In genomic region chr3:33914386-33914785, GRCm38 (mm10) we compare ENCODE assay signal across 19 mouse cellular contexts.
DNase-seq lines count a peak whose midpoint lies in the region; ATAC-seq and TF ChIP-seq lines count a peak whose summit lies in the region.
"Had no signal": no experiment of that assay in that cellular context is flagged by ENCODE, and none has a peak within 500 bp of the region (broad histone marks: within the 10 kb centered on the region; RNA-seq: fewer than 3 reads in every experiment).

No protein-coding gene starts in this region.

- no peak for TF ChIP-seq POLR2A in thymus, adult 2 months (IDR thresholded peaks at IDR 0.05; ENCODE audit: control insufficient read depth, extremely low read depth, insufficient read depth, low read length, poor library complexity)

- H3K4me2 ChIP-seq in midbrain, postnatal 0 days (ENCODE audit: low read depth, low read length, poor library complexity, severe bottlenecking), result no peak overlapping the region
- no peak overlapping the region for H3K4me2 ChIP-seq in stomach, postnatal 0 days (replicated peaks; ENCODE audit: low read depth)
- H3K4me2 ChIP-seq: forebrain, embryonic 13.5 days; hindbrain, embryonic 15.5 days; liver, embryonic 13.5 days; neural tube, embryonic 12.5 days had no signal

- no peak for ATAC-seq in midbrain, postnatal 0 days (ENCODE audit: low FRiP score)
- no peak for ATAC-seq in stomach, postnatal 0 days (ENCODE audit: low FRiP score, low TSS enrichment)
- ATAC-seq: forebrain, embryonic 13.5 days had no signal

- DNase-seq in embryo, embryonic 10 days (ENCODE audit: low spot score), result peak; percentile 20
- no peak for DNase-seq in embryo, embryonic 11 days
- no peak for DNase-seq in midbrain, postnatal 0 days (ENCODE audit: low spot score)
- no peak for DNase-seq in midbrain, embryonic 10.5 days (ENCODE audit: low spot score)
- DNase-seq in WW6 (ENCODE audit: low read depth, low spot score), result peak; percentile 39
- DNase-seq in stomach, postnatal 0 days (ENCODE audit: low spot score), result no peak
- DNase-seq in heart, embryonic 10.5 days (ENCODE audit: low spot score), result no peak
- no peak for DNase-seq in thymus, adult 2 months
- DNase-seq: cerebellum, adult 9-11 months; gastrocnemius, postnatal 25 days; heart, postnatal 10 days; kidney, adult 8-10 months; layer of hippocampus, postnatal 36 days; left cerebral cortex, postnatal 4 days; liver, embryonic 13.5 days had no signal

- 68% methylated on average over 9 of the region's 9 CpGs for WGBS in midbrain, postnatal 0 days
- WGBS in midbrain, embryonic 10.5 days, result 69% methylated on average over 9 of the region's 9 CpGs
- 66% methylated on average over 9 of the region's 9 CpGs for WGBS in stomach, postnatal 0 days
- 62% methylated on average over 9 of the region's 9 CpGs for WGBS in heart, embryonic 10.5 days
- WGBS in thymus, adult 2 months, result 76% methylated on average over 9 of the region's 9 CpGs

- H3K4me3 ChIP-seq in midbrain, postnatal 0 days (ENCODE audit: low read depth, low read length), result no peak overlapping the region
- no peak overlapping the region for H3K4me3 ChIP-seq in midbrain, embryonic 10.5 days
- no peak overlapping the region for H3K4me3 ChIP-seq in stomach, postnatal 0 days (ENCODE audit: low read depth, low read length)
- H3K4me3 ChIP-seq in heart, embryonic 10.5 days, result no peak overlapping the region
- no peak overlapping the region for H3K4me3 ChIP-seq in thymus, adult 2 months (ENCODE audit: control insufficient read depth, insufficient read depth, low read length)
- H3K4me3 ChIP-seq: forebrain, embryonic 13.5 days; hindbrain, embryonic 15.5 days; liver, embryonic 13.5 days; megakaryocyte, embryonic 14.5 days; neural tube, embryonic 12.5 days had no signal

- no peak overlapping the region for H3K27ac ChIP-seq in midbrain, postnatal 0 days (ENCODE audit: low read depth, low read length)
- no peak overlapping the region for H3K27ac ChIP-seq in midbrain, embryonic 10.5 days (replicated peaks)
- no peak overlapping the region for H3K27ac ChIP-seq in stomach, postnatal 0 days (replicated peaks)
- no peak overlapping the region for H3K27ac ChIP-seq in heart, embryonic 10.5 days
- H3K27ac ChIP-seq in thymus, adult 2 months (ENCODE audit: control insufficient read depth, insufficient read depth, low read length), result no peak overlapping the region
- H3K27ac ChIP-seq: forebrain, embryonic 13.5 days; hindbrain, embryonic 15.5 days; liver, embryonic 13.5 days; neural tube, embryonic 12.5 days had no signal

- H3K9ac ChIP-seq in midbrain, postnatal 0 days (replicated peaks; ENCODE audit: low read length, poor library complexity, severe bottlenecking), result no peak overlapping the region
- H3K9ac ChIP-seq in stomach, postnatal 0 days (ENCODE audit: low read length), result no peak overlapping the region
- H3K9ac ChIP-seq: forebrain, embryonic 13.5 days; hindbrain, embryonic 15.5 days; liver, embryonic 13.5 days; neural tube, embryonic 12.5 days had no signal

- H3K36me3 ChIP-seq in midbrain, postnatal 0 days (ENCODE audit: insufficient read depth, low read length), result no peaks in the 10 kb centered on the region
- no peaks in the 10 kb centered on the region for H3K36me3 ChIP-seq in midbrain, embryonic 10.5 days
- no peaks in the 10 kb centered on the region for H3K36me3 ChIP-seq in stomach, postnatal 0 days (ENCODE audit: control insufficient read depth, insufficient read depth, low read length)
- no peaks in the 10 kb centered on the region for H3K36me3 ChIP-seq in heart, embryonic 10.5 days
- no peaks in the 10 kb centered on the region for H3K36me3 ChIP-seq in thymus, adult 2 months (ENCODE audit: control insufficient read depth, insufficient read depth, low read length)
- H3K36me3 ChIP-seq: hindbrain, embryonic 15.5 days; liver, embryonic 13.5 days; neural tube, embryonic 12.5 days had no signal

- no peaks in the 10 kb centered on the region for H3K4me1 ChIP-seq in midbrain, postnatal 0 days (ENCODE audit: insufficient read depth, low read length)
- H3K4me1 ChIP-seq in midbrain, embryonic 10.5 days, result no peaks in the 10 kb centered on the region
- H3K4me1 ChIP-seq in stomach, postnatal 0 days (replicated peaks; ENCODE audit: control insufficient read depth, insufficient read depth), result no peaks in the 10 kb centered on the region
- no peaks in the 10 kb centered on the region for H3K4me1 ChIP-seq in heart, embryonic 10.5 days
- no peaks in the 10 kb centered on the region for H3K4me1 ChIP-seq in thymus, adult 2 months (replicated peaks; ENCODE audit: control insufficient read depth, insufficient read depth, low read length)
- H3K4me1 ChIP-seq: forebrain, embryonic 13.5 days; hindbrain, embryonic 15.5 days; liver, embryonic 13.5 days; megakaryocyte, embryonic 14.5 days; neural tube, embryonic 12.5 days had no signal

- peak; percentile 14 for TF ChIP-seq CTCF in midbrain, postnatal 0 days (IDR thresholded peaks at IDR 0.05)
- peak; percentile 31 for TF ChIP-seq CTCF in stomach, postnatal 0 days (IDR thresholded peaks at IDR 0.05; ENCODE audit: low read depth)
- no peak for TF ChIP-seq CTCF in thymus, adult 2 months (IDR thresholded peaks at IDR 0.05; ENCODE audit: borderline replicate concordance, control insufficient read depth, extremely low read depth, insufficient read depth, low read length, poor library complexity)

- no peak for TF ChIP-seq EP300 in stomach, postnatal 0 days (optimal IDR thresholded peaks at IDR 0.05)

- H3K9me3 ChIP-seq in midbrain, postnatal 0 days (ENCODE audit: low read length), result no peaks in the 10 kb centered on the region
- no peaks in the 10 kb centered on the region for H3K9me3 ChIP-seq in midbrain, embryonic 10.5 days (replicated peaks)
- no peaks in the 10 kb centered on the region for H3K9me3 ChIP-seq in stomach, postnatal 0 days (ENCODE audit: control insufficient read depth, low read length)
- no peaks in the 10 kb centered on the region for H3K9me3 ChIP-seq in heart, embryonic 10.5 days
- H3K9me3 ChIP-seq: hindbrain, embryonic 15.5 days; liver, embryonic 13.5 days had no signal

- no peaks in the 10 kb centered on the region for H3K27me3 ChIP-seq in midbrain, postnatal 0 days (ENCODE audit: insufficient read depth, low read length)
- H3K27me3 ChIP-seq in midbrain, embryonic 10.5 days (ENCODE audit: low read depth, poor library complexity, severe bottlenecking), result no peaks in the 10 kb centered on the region
- H3K27me3 ChIP-seq in stomach, postnatal 0 days (ENCODE audit: control insufficient read depth, insufficient read depth, low read length), result no peaks in the 10 kb centered on the region
- H3K27me3 ChIP-seq in heart, embryonic 10.5 days (ENCODE audit: insufficient read depth, poor library complexity, severe bottlenecking), result no peaks in the 10 kb centered on the region
- no peaks in the 10 kb centered on the region for H3K27me3 ChIP-seq in thymus, adult 2 months (ENCODE audit: control insufficient read depth, insufficient read depth, low read length)
- H3K27me3 ChIP-seq: liver, embryonic 13.5 days; megakaryocyte, embryonic 14.5 days had no signal

Comparison
In these comparisons a context has a peak if more than half of its experiments do, and no peak if none do; other contexts are left out.
1. DNase-seq: peak in embryo, embryonic 10 days (single experiment) and WW6 (single experiment); none in embryo, embryonic 11 days (single experiment), midbrain, postnatal 0 days (single experiment), midbrain, embryonic 10.5 days (single experiment), stomach, postnatal 0 days (single experiment), heart, embryonic 10.5 days (single experiment) and thymus, adult 2 months (single experiment).